Mouse (Mus musculus) brain, adult 2 months (tissue): ENCODE measurements around the gene Nrl.

Experiments used
- DNase-seq: peaks from one replicate; pipeline ENCODE4 v3.0.0; 2011; ENCODE audit warnings: low read depth, low spot score

Nrl gene

DNA sequence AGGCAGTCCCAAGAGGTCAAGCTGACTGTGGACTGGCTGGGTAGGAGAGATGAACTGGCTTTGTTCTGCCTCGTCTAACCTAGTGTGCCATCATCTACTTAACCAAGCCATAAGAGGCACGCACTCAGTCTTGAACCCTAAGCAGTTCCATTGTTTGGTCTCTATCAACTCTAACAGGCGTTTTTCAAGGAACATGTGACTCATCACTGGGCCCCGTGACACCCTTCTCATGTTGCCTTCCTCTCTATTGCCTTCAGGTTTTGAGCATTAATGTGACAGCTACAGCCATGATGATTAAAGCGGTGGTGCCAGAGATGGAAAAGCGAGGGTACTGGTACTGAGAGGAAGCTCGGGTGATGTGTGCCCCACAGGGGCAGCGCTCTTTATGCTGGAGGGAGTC, 37.9 kb downstream of the Nrl start:
- no peak for DNase-seq

DNA sequence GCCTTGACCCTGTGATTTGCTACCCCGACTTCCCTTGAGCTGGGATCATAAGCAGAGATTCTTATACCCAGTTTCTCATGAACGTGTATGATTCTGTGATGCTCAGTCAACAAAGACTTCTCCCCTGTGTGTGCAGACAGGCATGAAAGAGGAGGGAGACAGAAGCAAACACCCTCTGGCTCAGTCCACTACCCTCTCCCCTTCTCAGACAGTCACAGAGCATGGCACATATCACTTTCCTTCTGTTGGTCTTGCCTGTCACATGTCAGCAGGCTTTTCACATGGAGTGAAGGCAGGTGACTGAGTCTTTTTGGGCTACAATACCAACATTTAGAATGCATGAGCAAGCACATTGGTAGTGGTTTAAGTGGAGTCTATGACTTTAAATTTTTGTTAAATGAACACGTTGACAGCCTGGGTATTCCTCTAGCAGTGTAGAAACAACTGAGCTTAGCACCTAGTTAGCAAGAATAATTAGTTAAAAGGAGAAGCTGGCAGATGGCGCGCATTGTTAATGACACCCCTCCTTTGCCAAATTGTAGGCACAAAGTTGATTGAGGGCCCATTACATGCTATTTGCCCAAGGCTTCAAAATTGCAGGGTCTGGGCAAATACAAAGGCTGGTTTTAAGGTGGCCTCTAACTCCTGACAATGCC, 40.2 kb downstream of the Nrl start:
- DNase-seq = no peak

DNA sequence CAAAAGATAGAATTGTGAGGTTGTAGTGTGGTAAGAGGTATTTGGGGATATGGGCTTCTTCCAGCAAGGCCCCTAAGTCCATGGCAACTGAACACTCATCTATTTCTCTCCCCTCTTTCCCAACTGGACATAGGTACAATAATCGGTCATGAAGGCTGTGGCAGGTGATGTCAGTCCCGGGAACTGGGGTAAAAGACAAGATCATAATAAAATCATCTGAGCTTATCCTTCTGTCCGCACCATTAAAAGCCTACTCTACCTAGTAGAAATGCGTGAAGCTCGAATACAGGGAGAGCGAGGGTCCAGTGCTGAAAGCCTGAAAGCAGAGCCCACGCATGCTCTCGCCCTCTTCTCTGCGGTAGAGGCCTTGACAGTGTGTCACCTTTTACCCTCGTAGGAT, 45.2 kb downstream of the Nrl start:
- DNase-seq = no peak

- peak; percentile 92 for DNase-seq
These were observed 45.9 kb downstream of the Nrl start, which contains the start of gene Dhrs4 for GRCm38 (mm10) chr14:55478651-55479599. TSS of gene Dhrs4 (plus strand) at chr14:55478758.

DNA sequence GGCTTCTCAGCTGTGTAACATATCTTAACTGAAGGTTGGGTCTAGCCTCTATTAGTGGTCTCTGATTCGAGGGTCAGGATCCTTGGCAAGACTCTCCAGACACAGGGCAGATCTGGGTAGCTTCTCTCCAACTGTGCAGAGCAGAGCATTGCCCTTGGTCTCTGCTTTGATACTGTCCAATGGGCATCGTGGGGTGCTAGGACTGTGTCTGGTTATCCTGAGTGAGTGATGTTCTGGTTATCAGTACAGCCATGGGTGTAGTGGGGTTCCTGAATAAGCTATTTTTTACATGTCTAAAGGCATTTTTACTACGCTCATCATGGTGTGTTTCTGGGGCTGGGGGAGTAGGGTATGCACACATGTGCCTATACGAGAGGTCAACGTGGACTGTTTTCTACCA, 47.0 kb downstream of the Nrl start:
- DNase-seq = no peak

GRCm38 (mm10) chr14:55477421-55477820, 47.4 kb downstream of the Nrl start:
- DNase-seq = no peak

GRCm38 (mm10) chr14:55475654-55476053, 49.1 kb downstream of the Nrl start:
- DNase-seq = no peak

- no peak for DNase-seq
These were observed 54.0 kb downstream of the Nrl start for GRCm38 (mm10) chr14:55470806-55471205.

GRCm38 (mm10) chr14:55469821-55470220, 55.0 kb downstream of the Nrl start:
- DNase-seq = no peak

- DNase-seq = no peak
These were observed 55.7 kb downstream of the Nrl start for GRCm38 (mm10) chr14:55469041-55469440.
